Mouse (Mus musculus) hindbrain, embryonic 11.5 days (tissue): Measurements from ENCODE around the gene Gna11. TPM values are rescaled to one million over a fixed set of nuclear protein-coding genes. Genes with fewer than 3 reads are reported as not detected.

Experiments
- ATAC-seq: fragments of 200-750 bp; cut with Nextera tagmentation; 2 replicates; pipeline ENCODE4 v1.8.0; 2017; ENCODE audit warnings: mild to moderate bottlenecking, moderate TSS enrichment, moderate library complexity; ENCODE audit not compliant: low FRiP score
- DNase-seq: peaks from one replicate; pipeline ENCODE4 v3.0.0-alpha.2; 2015; ENCODE audit warnings: low spot score
- H3K27ac ChIP-seq: fragments of 300-500 bp; sonication (generic); 2 replicates; pipeline ENCODE4 v1.5.1; 2014; ENCODE audit warnings: mild to moderate bottlenecking, low read depth, low read length
- H3K27me3 ChIP-seq: fragments of 300-500 bp; sonication (generic); 2 replicates; pipeline ENCODE4 v1.6.1; 2014; ENCODE audit warnings: mild to moderate bottlenecking, low read length, moderate library complexity, mixed read lengths; ENCODE audit not compliant: control insufficient read depth, insufficient read depth
- H3K36me3 ChIP-seq: fragments of 300-500 bp; sonication (generic); 2 replicates; pipeline ENCODE4 v1.6.1; 2014; ENCODE audit warnings: mild to moderate bottlenecking, low read length, moderate library complexity, mixed read lengths; ENCODE audit not compliant: control insufficient read depth, insufficient read depth
- H3K4me1 ChIP-seq: fragments of 300-500 bp; sonication (generic); replicated peaks from 2 replicates; pipeline ENCODE4 v1.6.1; 2014; ENCODE audit warnings: low read length, mixed read lengths; ENCODE audit not compliant: control insufficient read depth, insufficient read depth
- H3K4me2 ChIP-seq: fragments of 300-500 bp; sonication (generic); replicated peaks from 2 replicates; pipeline ENCODE4 v1.6.1; 2014; ENCODE audit warnings: mild to moderate bottlenecking, low read depth, low read length
- H3K4me3 ChIP-seq: fragments of 300-500 bp; sonication (generic); 2 replicates; pipeline ENCODE4 v1.5.1; 2014; ENCODE audit warnings: low read depth, low read length
- H3K9ac ChIP-seq: fragments of 300-500 bp; sonication (generic); 2 replicates; pipeline ENCODE4 v1.6.1; 2014; ENCODE audit warnings: low read depth, low read length
- H3K9me3 ChIP-seq: fragments of 300-500 bp; sonication (generic); 2 replicates; pipeline ENCODE4 v1.6.1; 2016; ENCODE audit warnings: low read length; ENCODE audit not compliant: control insufficient read depth
- WGBS: fragments of 180-500 bp; shearing (Covaris S2); extraction: QIAGEN DNeasy Blood & Tissue Kit; methylation state at CpG from one replicate; pipeline ENCODE4 v1.1.7; 2014; 5-methylcytosine and 5-hydroxymethylcytosine counted together
- polyA plus RNA-seq: library from polyadenylated mRNA; unstranded; fragments of >200 nt; fragmentation: Nextera tagmentation; extraction: Ambion mirVana; gene quantifications from 2 replicates; pipeline ENCODE4 v1.2.1, GENCODE M21; 2014

Gene Gna11
- polyA plus RNA-seq = 57.3 and 61.7 TPM in 2 replicates

DNA sequence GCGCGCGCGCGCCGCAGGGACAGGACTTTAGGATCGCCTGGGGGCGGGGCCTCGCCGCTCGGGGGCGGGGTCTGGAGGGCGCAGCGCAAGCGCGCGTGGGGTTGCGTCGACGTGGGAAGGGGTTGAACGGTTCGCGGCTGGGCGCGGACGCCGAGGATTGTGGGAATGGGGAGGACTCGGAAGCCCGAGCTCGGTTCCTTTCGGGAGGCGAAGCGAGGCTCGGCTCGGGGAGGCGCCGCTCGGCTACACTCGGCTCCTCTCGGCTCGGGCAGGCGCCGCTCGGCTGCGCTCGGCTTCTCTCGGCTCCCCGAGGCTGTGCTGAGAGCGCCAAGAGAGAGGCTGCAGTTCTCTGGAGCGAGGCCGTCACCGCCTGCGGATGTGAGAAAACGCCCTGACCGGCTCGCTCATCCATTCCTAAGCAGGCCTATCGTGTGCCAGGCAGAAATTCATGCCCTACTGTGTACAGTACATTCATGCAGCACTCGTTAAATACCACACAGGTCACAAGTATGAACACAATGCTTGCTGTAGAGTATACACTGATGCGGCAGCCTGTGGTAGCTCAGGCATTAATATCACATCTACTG lies at the start of gene Gna11:
Gene Gna11, minus strand, starts transcription at position 30 of the 587 bp plus-strand sequence.
- H3K27ac ChIP-seq = peak within 1 kb of the TSS; percentile 86
- peaks cover 15% of the 10 kb centered on the region for H3K4me1 ChIP-seq
- peak; percentile 96 for ATAC-seq
- no peaks in the 10 kb centered on the region for H3K27me3 ChIP-seq
- peak; percentile 100 for DNase-seq
- no peaks in the 10 kb centered on the region for H3K9me3 ChIP-seq
- H3K9ac ChIP-seq = peak within 1 kb of the TSS; percentile 92
- H3K36me3 ChIP-seq = no peaks in the 10 kb centered on the region
- H3K4me2 ChIP-seq = peak within 1 kb of the TSS; percentile 98
- WGBS = 2% methylated on average over 47 of the region's 59 CpGs
- H3K4me3 ChIP-seq = peak within 1 kb of the TSS; percentile 90

DNA sequence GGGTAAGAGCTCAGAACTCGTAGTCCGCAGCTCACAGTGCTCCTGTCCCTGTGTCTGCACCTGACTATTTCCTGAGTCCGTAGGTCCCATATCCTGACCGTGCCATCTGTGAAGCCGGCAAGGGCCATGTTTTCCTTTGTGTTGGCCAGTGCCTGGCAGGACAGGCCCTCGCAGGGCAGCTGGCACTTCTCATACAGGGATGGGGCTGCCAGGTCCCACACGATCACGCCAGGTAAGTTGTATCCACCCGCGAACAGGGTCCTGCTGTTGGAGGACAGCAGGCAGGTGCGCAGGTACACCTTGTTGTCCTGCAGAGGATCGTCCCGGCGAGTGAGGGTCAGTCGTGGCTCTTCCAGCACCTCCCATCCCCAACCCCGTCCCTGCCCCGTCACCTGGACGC lies 48.9 kb upstream of the Gna11 start:
- ATAC-seq (no peak), DNase-seq (no peak)
- H3K4me3 ChIP-seq = no peak overlapping the region
- no peak overlapping the region for H3K27ac ChIP-seq
- peaks cover 44% of the 10 kb centered on the region for H3K27me3 ChIP-seq
- WGBS = 77% methylated on average over 18 of the region's 18 CpGs
- H3K4me2 ChIP-seq = no peak overlapping the region
- peaks cover 14% of the 10 kb centered on the region for H3K4me1 ChIP-seq
- H3K36me3 ChIP-seq = no peaks in the 10 kb centered on the region
- H3K9me3 ChIP-seq = no peaks in the 10 kb centered on the region
- H3K9ac ChIP-seq = no peak overlapping the region

DNA sequence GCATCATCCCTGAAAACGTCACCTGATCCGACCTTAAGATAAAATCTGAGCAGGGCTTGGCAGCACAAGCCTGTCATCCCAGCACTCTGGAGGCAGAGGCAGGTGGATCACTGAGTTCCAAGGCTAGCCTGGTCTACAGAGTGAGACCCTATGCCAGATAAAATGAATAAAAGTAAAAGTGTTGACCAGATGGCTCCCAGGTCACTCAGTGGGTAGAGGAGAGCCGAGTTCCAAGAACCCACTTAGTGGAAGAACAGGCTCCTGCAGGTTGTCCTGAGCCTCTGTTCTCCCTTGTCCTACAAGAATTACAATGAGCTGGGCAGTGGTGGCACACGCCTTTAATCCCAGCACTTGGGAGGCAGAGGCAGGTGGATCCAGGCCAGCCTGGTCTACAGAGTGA lies 48.2 kb upstream of the Gna11 start:
- ATAC-seq = no peak
- Histone ChIP-seq H3K27ac (no peak overlapping the region), H3K9me3 (no peaks in the 10 kb centered on the region), H3K27me3 (peaks cover 43% of the 10 kb centered on the region), H3K36me3 (no peaks in the 10 kb centered on the region), H3K4me1 (peaks cover 14% of the 10 kb centered on the region), H3K4me2 (no peak overlapping the region), H3K9ac (no peak overlapping the region), H3K4me3 (no peak overlapping the region)
- WGBS = 75% methylated on average over 4 of the region's 4 CpGs
- no peak for DNase-seq

DNA sequence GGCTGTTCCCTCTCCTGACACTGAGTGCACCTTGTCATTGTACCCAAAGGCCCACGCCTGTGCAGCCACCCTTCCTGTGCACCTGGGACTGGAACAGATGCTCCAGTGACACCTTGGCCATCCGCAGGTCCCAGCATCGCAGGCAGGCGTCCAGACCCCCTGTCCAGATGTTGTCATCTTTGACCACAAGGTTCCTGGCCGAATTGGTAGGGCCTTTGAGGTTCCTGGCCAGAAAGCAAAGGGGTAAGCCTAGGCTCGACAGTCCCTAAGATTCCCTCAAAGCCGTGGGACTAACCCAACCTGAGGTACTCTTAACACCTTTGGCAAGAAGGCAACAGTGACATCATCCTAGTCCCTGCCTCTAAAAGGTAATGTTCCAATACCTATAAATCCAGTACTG lies 47.6 kb upstream of the Gna11 start:
- Histone ChIP-seq H3K4me2 (no peak overlapping the region), H3K27ac (no peak overlapping the region), H3K4me3 (no peak overlapping the region), H3K27me3 (peaks cover 43% of the 10 kb centered on the region), H3K9ac (no peak overlapping the region), H3K4me1 (peaks cover 14% of the 10 kb centered on the region), H3K36me3 (no peaks in the 10 kb centered on the region), H3K9me3 (no peaks in the 10 kb centered on the region)
- DNase-seq (no peak), ATAC-seq (no peak)
- WGBS = 79% methylated on average over 7 of the region's 7 CpGs

DNA sequence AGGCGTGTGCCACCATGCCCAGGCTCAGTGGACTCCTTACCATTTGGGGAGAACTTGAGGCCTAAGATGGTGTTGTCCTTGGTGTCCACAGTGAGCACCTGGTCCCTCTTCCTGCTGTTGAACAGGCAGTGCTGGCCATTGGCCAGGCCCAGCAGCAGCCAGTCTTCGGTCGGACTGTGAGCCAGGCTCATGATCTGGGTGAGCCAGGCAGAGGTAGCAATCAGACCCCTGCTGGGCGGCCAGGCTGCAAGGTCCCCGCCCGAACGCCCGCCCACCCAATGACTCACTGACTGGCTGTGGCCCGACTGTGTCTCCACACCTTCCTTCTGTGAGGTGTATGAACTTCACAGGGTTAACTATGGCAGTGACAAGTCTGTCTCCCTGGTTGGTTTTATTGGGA lies 46.9 kb upstream of the Gna11 start:
- no peaks in the 10 kb centered on the region for H3K36me3 ChIP-seq
- ATAC-seq (no peak), DNase-seq (no peak)
- peaks cover 10% of the 10 kb centered on the region for H3K4me1 ChIP-seq
- peaks cover 49% of the 10 kb centered on the region for H3K27me3 ChIP-seq
- 78% methylated on average over 9 of the region's 9 CpGs for WGBS
- no peak overlapping the region for H3K27ac ChIP-seq
- H3K9me3 ChIP-seq = no peaks in the 10 kb centered on the region
- no peak overlapping the region for H3K9ac ChIP-seq
- H3K4me3 ChIP-seq = no peak overlapping the region
- no peak overlapping the region for H3K4me2 ChIP-seq

DNA sequence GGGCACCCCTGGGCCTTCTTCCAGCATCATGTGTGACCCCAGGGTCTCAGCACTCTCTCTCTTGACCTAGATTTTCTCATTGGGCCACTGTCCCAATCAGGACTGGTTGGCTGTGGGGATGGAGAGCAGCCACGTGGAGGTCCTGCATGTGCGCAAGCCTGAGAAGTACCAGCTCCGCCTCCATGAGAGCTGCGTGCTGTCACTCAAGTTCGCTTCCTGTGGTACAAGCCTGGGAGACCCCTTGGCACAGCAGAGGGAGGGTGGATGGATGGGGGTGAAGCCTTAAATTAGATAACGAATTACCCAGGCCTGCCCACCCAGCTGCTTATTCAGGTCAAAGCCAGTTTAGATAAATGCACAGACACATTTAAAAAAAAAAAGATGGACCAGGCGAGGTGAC lies 43.7 kb upstream of the Gna11 start:
- WGBS = 72% methylated on average over 7 of the region's 7 CpGs
- no peaks in the 10 kb centered on the region for H3K4me1 ChIP-seq
- DNase-seq = no peak

DNA sequence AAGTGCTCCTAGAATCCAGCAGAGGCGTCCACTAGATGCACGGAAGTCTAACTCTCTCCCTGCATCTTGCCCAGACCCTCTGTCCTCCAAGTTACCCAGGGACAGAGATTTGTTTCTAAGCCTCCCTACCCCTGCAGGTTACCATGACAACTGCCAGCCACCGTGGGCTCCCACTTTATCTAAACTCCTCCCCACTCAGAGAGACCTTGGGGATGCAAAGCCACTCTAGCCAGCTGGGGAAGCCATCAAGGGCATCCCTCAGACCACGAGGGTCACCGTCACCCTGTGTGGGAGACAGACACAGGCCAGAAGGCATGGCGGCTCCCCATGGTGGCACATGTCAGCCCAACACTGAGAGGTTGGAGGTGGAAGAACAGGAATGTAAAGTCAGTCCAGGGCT lies 38.4 kb upstream of the Gna11 start:
- no peaks in the 10 kb centered on the region for H3K4me1 ChIP-seq
- no peaks in the 10 kb centered on the region for H3K36me3 ChIP-seq
- no peak for ATAC-seq
- no peaks in the 10 kb centered on the region for H3K9me3 ChIP-seq
- H3K27ac ChIP-seq = no peak overlapping the region
- DNase-seq = no peak
- H3K4me2 ChIP-seq = no peak overlapping the region
- H3K27me3 ChIP-seq = peaks cover 33% of the 10 kb centered on the region
- WGBS = 46% methylated on average over 6 of the region's 6 CpGs
- no peak overlapping the region for H3K4me3 ChIP-seq
- no peak overlapping the region for H3K9ac ChIP-seq

More for the DNA sequence above, 43.7 kb upstream of the Gna11 start:
- Histone ChIP-seq H3K27me3 (peaks cover 31% of the 10 kb centered on the region), H3K4me3 (no peak overlapping the region), H3K27ac (no peak overlapping the region), H3K4me2 (no peak overlapping the region), H3K36me3 (no peaks in the 10 kb centered on the region), H3K9ac (no peak overlapping the region), H3K9me3 (no peaks in the 10 kb centered on the region)
- ATAC-seq = no peak

DNA sequence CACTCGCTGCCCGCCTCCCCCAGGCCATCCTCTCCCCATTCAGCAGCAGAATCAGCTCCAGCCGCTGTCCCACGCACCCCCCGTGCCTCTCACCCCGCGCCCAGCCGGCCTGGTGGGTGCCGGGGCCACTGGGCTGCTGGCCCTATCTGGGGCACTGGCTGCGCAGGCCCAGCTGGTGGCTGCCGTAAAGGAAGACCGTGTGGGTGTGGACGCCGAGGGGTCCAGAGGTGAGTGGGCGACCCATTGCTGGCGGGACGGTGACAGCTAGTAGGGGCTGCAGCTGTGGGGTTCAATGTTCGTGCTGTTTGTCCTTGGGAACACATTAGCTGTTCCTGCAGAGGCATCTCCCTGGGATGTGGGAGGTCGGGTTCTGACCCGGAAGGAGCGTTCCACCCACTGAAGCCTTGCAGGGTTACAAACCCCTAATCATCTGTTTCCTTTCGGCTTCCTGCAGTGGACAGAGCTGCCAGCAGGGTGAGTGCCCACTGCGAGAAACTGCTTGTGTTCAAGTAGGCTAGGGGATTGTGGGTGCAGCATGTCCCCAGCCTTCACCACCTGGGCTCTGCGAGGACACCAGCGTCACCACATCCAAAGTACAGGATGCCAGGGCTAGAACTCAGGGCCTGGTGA lies 35.6 kb upstream of the Gna11 start:
- Histone ChIP-seq H3K36me3 (no peaks in the 10 kb centered on the region), H3K4me1 (peaks cover 6% of the 10 kb centered on the region), H3K9ac (no peak overlapping the region), H3K27ac (no peak overlapping the region), H3K4me2 (no peak overlapping the region), H3K9me3 (no peaks in the 10 kb centered on the region), H3K27me3 (peaks cover 35% of the 10 kb centered on the region), H3K4me3 (no peak overlapping the region)
- 64% methylated on average over 24 of the region's 25 CpGs for WGBS
- ATAC-seq = no peak
- DNase-seq = no peak

DNA sequence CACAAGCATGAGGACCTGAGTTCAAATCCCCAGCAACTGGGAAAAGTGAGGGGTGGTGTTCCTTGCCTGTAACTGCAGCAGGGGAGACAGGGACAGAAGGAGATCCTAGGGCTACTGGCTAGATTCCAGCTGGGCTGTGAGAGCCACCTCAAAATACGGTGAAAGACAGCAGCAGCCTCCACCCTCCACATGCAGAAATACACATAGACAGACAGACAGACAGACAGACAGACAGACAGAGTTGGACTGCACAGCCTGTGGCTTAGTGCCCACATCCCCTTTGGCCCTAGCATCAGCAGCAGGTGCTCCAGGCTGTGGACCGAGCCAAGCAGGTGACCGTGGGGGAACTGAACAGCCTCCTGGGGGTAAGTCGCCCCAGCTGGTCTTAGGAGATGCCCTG lies 35.0 kb upstream of the Gna11 start:
- H3K4me2 ChIP-seq = no peak overlapping the region

More for the DNA sequence above, 35.0 kb upstream of the Gna11 start:
- Histone ChIP-seq H3K27ac (no peak overlapping the region), H3K4me1 (peaks cover 11% of the 10 kb centered on the region), H3K9ac (no peak overlapping the region), H3K9me3 (no peaks in the 10 kb centered on the region), H3K36me3 (no peaks in the 10 kb centered on the region), H3K4me3 (no peak overlapping the region), H3K27me3 (peaks cover 37% of the 10 kb centered on the region)
- ATAC-seq (no peak), DNase-seq (no peak)
- WGBS = 78% methylated on average over 4 of the region's 4 CpGs
